Mouse (Mus musculus) embryonic fibroblast, embryonic 13.5 days (primary cell): ENCODE measurements at regions not wholly inside any gene's neighbourhood (a gene's known extent, or its start where the extent isn't known, plus 50 kb on each side); places are given as distances from the start of the nearest gene placed in this dataset.

Experiments used
- CTCF ChIP-seq: IDR thresholded peaks from 2 replicates; pipeline ENCODE4 v1.5.1; 2011; ENCODE audit warnings: mild to moderate bottlenecking, control low read depth, low read length, moderate library complexity, borderline replicate concordance; ENCODE audit not compliant: insufficient read depth
- POLR2A ChIP-seq: IDR thresholded peaks from 2 replicates; pipeline ENCODE4 v1.6.1; 2011; ENCODE audit warnings: low read depth, mild to moderate bottlenecking, control low read depth, low read length, moderate library complexity

DNA sequence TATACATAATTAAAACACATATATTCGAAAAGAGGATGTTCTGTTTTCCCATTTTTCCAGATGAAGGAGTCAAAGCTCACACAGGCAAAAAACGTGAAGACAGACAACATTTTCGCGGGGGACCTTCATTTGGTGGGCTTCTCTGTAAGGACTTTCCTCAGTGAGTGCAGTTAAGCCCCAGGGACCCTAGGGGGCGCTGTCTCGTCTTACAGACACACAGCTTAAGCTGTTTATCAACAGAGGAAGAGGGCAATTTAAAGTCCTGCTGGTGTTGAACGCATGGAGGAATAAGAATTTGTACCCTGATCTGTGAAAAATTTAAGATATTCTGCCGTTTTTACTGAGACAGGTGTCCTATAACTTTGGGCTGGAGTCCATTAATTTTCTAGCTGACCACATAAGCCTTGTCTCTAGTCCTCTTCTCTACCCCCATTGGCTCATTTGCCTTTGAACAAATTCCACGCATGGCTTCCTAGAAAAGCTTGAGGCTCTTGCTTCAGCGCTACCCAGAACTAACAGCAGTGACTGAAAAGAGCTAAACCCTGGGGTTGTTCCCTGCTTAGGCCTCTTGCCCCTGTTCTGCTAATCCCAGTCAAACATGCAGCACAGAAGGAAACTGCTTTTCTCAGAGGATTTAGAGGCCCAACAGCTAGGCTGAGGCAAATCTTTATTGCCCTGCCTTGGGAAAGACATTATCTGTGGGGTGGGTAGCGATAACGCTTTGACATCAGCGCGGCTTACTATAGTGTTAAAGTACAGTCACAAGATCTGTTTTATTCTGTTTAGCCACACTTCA is 253.5 kb upstream of the Pde3a start:
- TF ChIP-seq CTCF: no peak
- TF ChIP-seq POLR2A: no peak
